Mouse (Mus musculus) liver, embryonic 15.5 days (tissue): ENCODE results near the gene Csrnp1. TPM values are rescaled to one million over a fixed set of nuclear protein-coding genes. Genes with fewer than 3 reads are reported as not detected.
A peak's percentile ranks its signal among the peaks of the same experiment; 100 is the strongest.

ENCODE experiments used
- ATAC-seq: fragments of 200-750 bp; cut with Nextera tagmentation; 2 replicates; pipeline ENCODE4 v1.8.0; 2017; ENCODE audit warnings: moderate number of reproducible peaks, mild to moderate bottlenecking, moderate library complexity; ENCODE audit not compliant: insufficient read depth
- H3K27ac ChIP-seq: fragments of 300-500 bp; sonication (generic); replicated peaks from 2 replicates; pipeline ENCODE4 v1.5.1; 2015; ENCODE audit warnings: mild to moderate bottlenecking, inconsistent platforms
- H3K27me3 ChIP-seq: fragments of 300-500 bp; sonication (generic); 2 replicates; pipeline ENCODE4 v1.6.1; 2015; ENCODE audit warnings: mild to moderate bottlenecking, inconsistent platforms
- H3K36me3 ChIP-seq: fragments of 300-500 bp; sonication (generic); replicated peaks from 2 replicates; pipeline ENCODE4 v1.6.1; 2015; ENCODE audit warnings: moderate library complexity, mild to moderate bottlenecking, inconsistent platforms
- H3K4me1 ChIP-seq: fragments of 300-500 bp; sonication (generic); replicated peaks from 2 replicates; pipeline ENCODE4 v1.6.1; 2015; ENCODE audit warnings: inconsistent platforms
- H3K4me2 ChIP-seq: fragments of 300-500 bp; sonication (generic); 2 replicates; pipeline ENCODE4 v1.6.1; 2015; ENCODE audit warnings: moderate library complexity, mild to moderate bottlenecking, inconsistent platforms
- H3K4me3 ChIP-seq: fragments of 300-500 bp; sonication (generic); replicated peaks from 2 replicates; pipeline ENCODE4 v1.5.1; 2015; ENCODE audit warnings: mild to moderate bottlenecking, inconsistent platforms
- H3K9ac ChIP-seq: fragments of 300-500 bp; sonication (generic); 2 replicates; pipeline ENCODE4 v1.6.1; 2015; ENCODE audit warnings: moderate library complexity, mild to moderate bottlenecking, inconsistent platforms
- H3K9me3 ChIP-seq: fragments of 300-500 bp; sonication (generic); replicated peaks from 2 replicates; pipeline ENCODE4 v1.6.1; 2016; ENCODE audit warnings: inconsistent platforms
- WGBS: fragments of 180-500 bp; shearing (Covaris S2); methylation state at CpG from one replicate; pipeline ENCODE4 v1.1.7; 2015; ENCODE audit warnings: mixed read lengths; ENCODE audit not compliant: insufficient replicate concordance; 5-methylcytosine and 5-hydroxymethylcytosine counted together
- polyA plus RNA-seq: library from polyadenylated mRNA; unstranded; fragments of >200 nt; fragmentation: Nextera tagmentation; extraction: Ambion mirVana; gene quantifications from 2 replicates; pipeline ENCODE4 v1.2.1, GENCODE M21; 2015

Gene Csrnp1
- polyA plus RNA-seq, 1 experiment from 2014 or later: 2.0 TPM

GRCm38 (mm10) chr9:119983585-119984535 lies 598 bp downstream of the Csrnp1 start:
- Histone ChIP-seq H3K4me3 (peak overlapping the region; percentile 66), H3K9ac (peak overlapping the region; percentile 61), H3K4me2 (peak overlapping the region; percentile 81), H3K27ac (peak overlapping the region; percentile 76), H3K36me3 (no peaks in the 10 kb centered on the region), H3K27me3 (peaks cover 51% of the 10 kb centered on the region), H3K9me3 (no peaks in the 10 kb centered on the region), H3K4me1 (peaks cover 57% of the 10 kb centered on the region)
- 2% methylated on average over 78 of the region's 79 CpGs for WGBS
- peak; percentile 73 for ATAC-seq

GRCm38 (mm10) chr9:119982956-119983551 lies 1.4 kb downstream of the Csrnp1 start:
- peak overlapping the region; percentile 76 for H3K27ac ChIP-seq
- H3K9ac ChIP-seq: peak overlapping the region; percentile 61
- H3K4me1 ChIP-seq: peaks cover 65% of the 10 kb centered on the region
- H3K4me3 ChIP-seq: peak overlapping the region; percentile 66
- no peaks in the 10 kb centered on the region for H3K36me3 ChIP-seq
- H3K4me2 ChIP-seq: peak overlapping the region; percentile 81
- peaks cover 51% of the 10 kb centered on the region for H3K27me3 ChIP-seq
- under 1% methylated on average over 48 of the region's 48 CpGs for WGBS
- peak; percentile 3 for ATAC-seq
- no peaks in the 10 kb centered on the region for H3K9me3 ChIP-seq

- Histone ChIP-seq H3K4me3 (peak overlapping the region; percentile 66), H3K27ac (peak overlapping the region; percentile 79), H3K4me2 (peak overlapping the region; percentile 81), H3K9ac (peak overlapping the region; percentile 61; the same call in 1 of the 2 replicates), H3K36me3 (no peaks in the 10 kb centered on the region), H3K27me3 (peaks cover 51% of the 10 kb centered on the region), H3K9me3 (no peaks in the 10 kb centered on the region), H3K4me1 (peaks cover 72% of the 10 kb centered on the region)
- WGBS: under 1% methylated on average over 11 of the region's 11 CpGs
- peak; percentile 19 for ATAC-seq
Observed at GRCm38 (mm10) chr9:119982241-119982811, 2.1 kb downstream of the Csrnp1 start.

GRCm38 (mm10) chr9:119981183-119982179 lies 3.0 kb downstream of the Csrnp1 start:
- Histone ChIP-seq H3K27ac (peak overlapping the region; percentile 79), H3K4me1 (peaks cover 80% of the 10 kb centered on the region), H3K9me3 (no peaks in the 10 kb centered on the region), H3K27me3 (peaks cover 47% of the 10 kb centered on the region), H3K4me3 (peak overlapping the region; percentile 66), H3K9ac (no peak overlapping the region), H3K36me3 (no peaks in the 10 kb centered on the region), H3K4me2 (peak overlapping the region; percentile 81)
- WGBS: 3% methylated on average over 16 of the region's 16 CpGs
- ATAC-seq: peak; percentile 22

DNA sequence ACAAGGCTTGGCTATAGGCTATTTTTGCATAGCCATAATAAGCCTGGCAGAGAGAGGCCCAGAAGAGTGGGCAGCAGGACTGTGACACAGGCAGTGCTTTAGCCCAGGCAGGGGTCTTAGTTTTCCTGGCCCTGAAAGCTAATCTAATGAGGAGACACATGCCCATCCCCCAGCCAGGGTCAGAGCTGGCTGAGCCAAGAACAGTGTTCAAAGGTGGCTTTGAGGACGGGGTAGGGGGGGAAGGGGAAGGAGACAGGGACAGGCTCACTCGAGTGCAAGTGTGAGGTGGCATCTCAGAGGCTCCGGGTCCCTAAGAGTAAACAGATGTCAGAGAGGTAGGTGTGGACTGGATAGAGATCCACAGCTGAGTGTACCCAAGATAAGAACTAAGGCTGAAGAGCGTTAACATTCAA lies 3.7 kb downstream of the Csrnp1 start:
- 5% methylated on average over 4 of the region's 4 CpGs for WGBS
- Histone ChIP-seq H3K27ac (peak overlapping the region; percentile 79), H3K4me1 (peaks cover 82% of the 10 kb centered on the region)

GRCm38 (mm10) chr9:119979749-119980148 lies 4.7 kb downstream of the Csrnp1 start:
- no peak overlapping the region for H3K4me2 ChIP-seq
- peaks cover 81% of the 10 kb centered on the region for H3K4me1 ChIP-seq
- H3K27ac ChIP-seq: no peak overlapping the region
- no peak overlapping the region for H3K9ac ChIP-seq
- ATAC-seq: no peak
- WGBS: 33% methylated on average over 2 of the region's 2 CpGs
- H3K36me3 ChIP-seq: 0 out of 2 replicates have a peak, but pooled peaks cover 5% of the 10 kb centered on the region
- H3K4me3 ChIP-seq: no peak overlapping the region
- no peaks in the 10 kb centered on the region for H3K9me3 ChIP-seq
- peaks cover 33% of the 10 kb centered on the region for H3K27me3 ChIP-seq

More for the DNA sequence above, 3.7 kb downstream of the Csrnp1 start:
- H3K27me3 ChIP-seq: peaks cover 44% of the 10 kb centered on the region
- peak overlapping the region; percentile 66 for H3K4me3 ChIP-seq
- peak overlapping the region; percentile 81 for H3K4me2 ChIP-seq
- H3K9ac ChIP-seq: no peak overlapping the region
- ATAC-seq: no peak
- no peaks in the 10 kb centered on the region for H3K36me3 ChIP-seq
- no peaks in the 10 kb centered on the region for H3K9me3 ChIP-seq

- Histone ChIP-seq H3K9ac (no peak overlapping the region), H3K4me3 (no peak overlapping the region), H3K9me3 (no peaks in the 10 kb centered on the region), H3K27ac (peak overlapping the region; percentile 48; the same call in 1 of the 2 replicates), H3K36me3 (peaks cover 12% of the 10 kb centered on the region), H3K4me1 (peaks cover 73% of the 10 kb centered on the region), H3K27me3 (peaks cover 25% of the 10 kb centered on the region), H3K4me2 (peak overlapping the region; percentile 44)
- ATAC-seq: no peak
- WGBS: 55% methylated on average over 6 of the region's 6 CpGs
Observed at GRCm38 (mm10) chr9:119978811-119979441, 5.5 kb downstream of the Csrnp1 start.

- Histone ChIP-seq H3K4me2 (peak overlapping the region; percentile 44), H3K4me3 (peak overlapping the region; percentile 18), H3K4me1 (peaks cover 67% of the 10 kb centered on the region), H3K9ac (no peak overlapping the region), H3K36me3 (peaks cover 19% of the 10 kb centered on the region), H3K27ac (peak overlapping the region; percentile 48), H3K9me3 (no peaks in the 10 kb centered on the region), H3K27me3 (peaks cover 19% of the 10 kb centered on the region)
- no peak for ATAC-seq
- WGBS: 23% methylated on average over 9 of the region's 9 CpGs
Observed at GRCm38 (mm10) chr9:119978151-119978810, 6.2 kb downstream of the Csrnp1 start.

GRCm38 (mm10) chr9:119977557-119978060 lies 6.8 kb downstream of the Csrnp1 start:
- peaks cover 24% of the 10 kb centered on the region for H3K36me3 ChIP-seq
- peak overlapping the region; percentile 48 for H3K27ac ChIP-seq
- H3K9me3 ChIP-seq: no peaks in the 10 kb centered on the region
- peaks cover 12% of the 10 kb centered on the region for H3K27me3 ChIP-seq
- peaks cover 60% of the 10 kb centered on the region for H3K4me1 ChIP-seq
- WGBS: 29% methylated on average over 5 of the region's 5 CpGs
- peak overlapping the region; percentile 18 for H3K4me3 ChIP-seq
- H3K9ac ChIP-seq: no peak overlapping the region
- H3K4me2 ChIP-seq: peak overlapping the region; percentile 44
- ATAC-seq: no peak
